Mouse (Mus musculus) liver, embryonic 14.5 days (tissue): ENCODE measurements around the gene Bhlhe40. TPM values are rescaled to one million over a fixed set of nuclear protein-coding genes. Genes with fewer than 3 reads are reported as not detected.

Experiments
- ATAC-seq: fragments of 200-750 bp; cut with Nextera tagmentation; 2 replicates; pipeline ENCODE4 v1.8.0; 2017; ENCODE audit warnings: moderate number of reproducible peaks, mild to moderate bottlenecking, moderate library complexity; ENCODE audit not compliant: insufficient read depth
- DNase-seq, 3 experiments: peaks; one replicate each; pipeline ENCODE4 v3.0.0-alpha.2; 2012 to 2013; ENCODE audit warnings: low read depth in 3 of 3, low spot score in 3 of 3
- H3K27ac ChIP-seq: fragments of 300-500 bp; sonication (generic); 2 replicates; pipeline ENCODE4 v1.5.1; 2014; ENCODE audit warnings: moderate library complexity, mild to moderate bottlenecking, control low read depth, inconsistent platforms
- H3K27me3 ChIP-seq: fragments of 300-500 bp; sonication (generic); 2 replicates; pipeline ENCODE4 v1.6.1; 2014; ENCODE audit warnings: mild to moderate bottlenecking, low read length, moderate library complexity; ENCODE audit not compliant: control insufficient read depth, insufficient read depth
- H3K36me3 ChIP-seq: fragments of 300-500 bp; sonication (generic); replicated peaks from 2 replicates; pipeline ENCODE4 v1.6.1; 2014; ENCODE audit warnings: low read depth; ENCODE audit not compliant: control insufficient read depth, insufficient read depth
- H3K4me1 ChIP-seq, 2 experiments: fragments of 200-500 bp in 1 of 2; fragments of 300-500 bp in 1 of 2; sonication (generic) in 1 of 2; replicated peaks; 2 replicates each; pipeline ENCODE4 v1.6.1; 2012 to 2014; ENCODE audit warnings: antibody characterized with exemption in 1 of 2, inconsistent platforms in 1 of 2, low read length in 1 of 2; ENCODE audit not compliant: control insufficient read depth in 2 of 2, insufficient read depth in 2 of 2
- H3K4me2 ChIP-seq: fragments of 300-500 bp; sonication (generic); 2 replicates; pipeline ENCODE4 v1.6.1; 2014; ENCODE audit warnings: low read depth, mild to moderate bottlenecking, control low read depth, moderate library complexity
- H3K4me3 ChIP-seq, 2 experiments: fragments of 200-500 bp in 1 of 2; fragments of 300-500 bp in 1 of 2; sonication (generic) in 1 of 2; 2 replicates each; pipeline ENCODE4 v1.5.1; 2012 to 2014; ENCODE audit warnings: low read depth in 2 of 2, low read length in 2 of 2, mild to moderate bottlenecking in 2 of 2, control low read depth in 1 of 2, inconsistent platforms in 1 of 2, moderate library complexity in 1 of 2; ENCODE audit not compliant: insufficient read depth in 1 of 2
- H3K9ac ChIP-seq: fragments of 300-500 bp; sonication (generic); replicated peaks from 2 replicates; pipeline ENCODE4 v1.6.1; 2014; ENCODE audit warnings: mild to moderate bottlenecking, control low read depth, moderate library complexity
- H3K9me3 ChIP-seq: fragments of 300-500 bp; sonication (generic); 2 replicates; pipeline ENCODE4 v1.6.1; 2016; ENCODE audit warnings: low read length, mixed read lengths; ENCODE audit not compliant: control insufficient read depth
- CTCF ChIP-seq: IDR thresholded peaks from 2 replicates; pipeline ENCODE4 v1.5.1; 2016; ENCODE audit warnings: antibody characterized with exemption, low read depth, control low read depth
- EP300 ChIP-seq: IDR thresholded peaks from 2 replicates; pipeline ENCODE4 v1.6.1; 2016; ENCODE audit warnings: antibody characterized with exemption, low read depth
- WGBS: fragments of 180-500 bp; shearing (Covaris S2); extraction: QIAGEN DNeasy Blood & Tissue Kit; methylation state at CpG from one replicate; pipeline ENCODE4 v1.1.7; 2014; ENCODE audit not compliant: insufficient replicate concordance; 5-methylcytosine and 5-hydroxymethylcytosine counted together
- polyA plus RNA-seq, 2 experiments: library from polyadenylated mRNA; depleted of rRNA in 1 of 2; stranded (reverse) in 1 of 2; unstranded in 1 of 2; fragments of >200 nt; fragmentation: Nextera tagmentation in 1 of 2; extraction: Ambion mirVana in 1 of 2; gene quantifications; 2 replicates each; pipeline versions ENCODE4 v1.2.1 to v1.2.3; 2012 to 2014

The Bhlhe40 gene
- polyA plus RNA-seq, 2 experiments, result 2.3 to 5.3 TPM

DNA sequence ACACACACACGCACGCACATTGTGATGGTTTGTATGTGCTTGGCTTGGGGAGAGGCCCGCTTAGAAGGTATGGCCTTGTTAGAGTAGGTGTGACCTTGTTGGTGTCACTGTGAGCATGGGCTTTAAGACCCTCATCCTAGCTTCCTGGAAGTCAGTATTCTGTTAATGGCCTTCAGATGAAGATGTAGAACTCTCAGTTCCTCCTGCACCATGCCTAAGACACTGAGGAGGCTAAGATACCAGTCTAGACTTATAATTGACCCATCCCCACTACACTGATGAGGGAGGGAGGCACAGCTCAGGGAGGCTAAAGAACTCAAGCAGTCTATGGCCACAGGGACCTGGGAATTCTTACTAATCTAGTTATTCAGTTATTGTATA, 36.4 kb downstream of the Bhlhe40 start:
- Histone ChIP-seq H3K4me1 (peaks cover 0 to 16% of the 10 kb centered on the region in 2 experiments; a peak in 2 of 4 replicates), H3K27me3 (no peaks in the 10 kb centered on the region), H3K27ac (no peak overlapping the region), H3K4me3 (no peak overlapping the region), H3K9ac (no peak overlapping the region), H3K4me2 (no peak overlapping the region), H3K9me3 (no peaks in the 10 kb centered on the region), H3K36me3 (no peaks in the 10 kb centered on the region)
- ATAC-seq (no peak), DNase-seq (no peak)
- TF ChIP-seq EP300, result no peak
- WGBS, result 76% methylated on average over 3 of the region's 3 CpGs

DNA sequence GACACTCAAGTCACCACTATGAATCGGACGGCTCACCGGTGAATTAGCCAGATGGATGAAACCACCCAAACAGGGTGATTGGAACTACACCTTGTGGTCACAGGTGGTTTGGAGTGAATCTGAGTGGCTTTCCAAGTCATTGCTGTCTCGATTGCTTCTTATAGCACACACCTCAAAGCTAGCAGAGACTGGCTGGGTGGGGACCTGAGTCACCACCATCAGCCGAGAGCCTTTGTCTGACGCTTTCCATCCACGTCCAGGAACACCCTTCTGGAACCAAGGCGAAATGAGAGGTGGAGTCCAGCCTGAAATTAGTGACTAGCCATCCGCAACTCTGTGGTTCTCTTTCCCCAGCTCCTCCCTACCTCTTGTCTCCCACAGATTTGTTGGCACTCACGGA, 36.9 kb downstream of the Bhlhe40 start:
- WGBS, result 73% methylated on average over 10 of the region's 10 CpGs
- H3K4me1 ChIP-seq, result peaks cover 0 to 16% of the 10 kb centered on the region in 2 experiments; a peak in 2 of 4 replicates
- no peak overlapping the region for H3K4me3 ChIP-seq
- ATAC-seq (no peak), DNase-seq (no peak)
- H3K27ac ChIP-seq, result no peak overlapping the region
- H3K9me3 ChIP-seq, result no peaks in the 10 kb centered on the region
- H3K9ac ChIP-seq, result no peak overlapping the region
- no peak overlapping the region for H3K4me2 ChIP-seq
- TF ChIP-seq EP300, result no peak
- H3K27me3 ChIP-seq, result no peaks in the 10 kb centered on the region
- H3K36me3 ChIP-seq, result no peaks in the 10 kb centered on the region

DNA sequence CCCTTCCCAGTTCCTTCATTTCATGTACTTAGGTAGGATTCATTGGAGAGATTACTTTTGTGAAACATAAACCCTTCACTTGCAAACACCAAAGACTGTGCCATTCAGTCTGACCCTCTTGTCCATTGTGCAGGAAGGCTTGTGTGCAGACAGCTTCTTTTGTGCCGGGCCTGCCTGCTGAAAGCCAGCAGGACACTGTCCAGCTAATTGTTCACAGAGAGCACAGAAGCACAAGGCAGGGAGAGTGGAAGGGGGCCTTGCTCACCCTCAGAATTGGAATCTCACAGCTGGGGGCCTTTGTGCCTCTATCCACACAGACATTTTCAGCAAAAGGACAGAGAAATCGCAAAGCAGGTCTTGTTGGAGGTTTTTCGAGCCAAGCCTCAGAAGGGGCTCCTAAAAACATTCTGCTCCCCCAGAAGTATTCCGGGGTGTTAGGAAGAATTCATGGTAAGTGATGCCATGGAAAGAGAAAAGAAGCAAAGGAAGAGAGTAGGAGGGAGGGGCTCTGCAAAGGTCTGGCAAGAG, 38.0 kb downstream of the Bhlhe40 start:
- Histone ChIP-seq H3K4me3 (no peak overlapping the region), H3K4me1 (peaks cover 0 to 16% of the 10 kb centered on the region in 2 experiments; a peak in 2 of 4 replicates), H3K36me3 (no peaks in the 10 kb centered on the region), H3K27ac (no peak overlapping the region), H3K4me2 (no peak overlapping the region), H3K27me3 (no peaks in the 10 kb centered on the region), H3K9me3 (no peaks in the 10 kb centered on the region), H3K9ac (no peak overlapping the region)
- ATAC-seq (no peak), DNase-seq (no peak)
- TF ChIP-seq EP300, result no peak
- TF ChIP-seq CTCF, result no peak
- WGBS, result 71% methylated on average over 4 of the region's 4 CpGs

DNA sequence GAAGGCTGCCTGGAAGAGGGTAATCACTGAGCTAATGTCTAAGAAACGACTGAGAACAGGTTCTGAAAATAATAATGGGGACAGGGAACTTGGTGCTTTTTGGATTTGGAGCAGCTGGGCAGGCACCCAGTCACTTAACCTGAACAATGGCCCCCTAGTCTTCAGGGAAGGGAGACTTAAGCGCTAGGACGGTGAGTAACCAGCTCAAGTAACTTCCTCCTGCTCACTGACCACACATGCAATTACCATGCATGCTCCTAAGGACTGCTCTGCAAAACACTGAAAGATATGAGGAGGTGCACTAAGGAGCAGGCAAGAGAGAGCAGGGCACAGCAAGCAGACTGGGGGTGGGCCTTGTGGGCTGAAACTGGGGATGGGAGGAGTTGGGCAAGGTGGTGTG, 39.2 kb downstream of the Bhlhe40 start:
- TF ChIP-seq CTCF (no peak), EP300 (no peak)
- H3K4me2 ChIP-seq, result no peak overlapping the region
- H3K36me3 ChIP-seq, result no peaks in the 10 kb centered on the region
- H3K9me3 ChIP-seq, result no peaks in the 10 kb centered on the region
- H3K9ac ChIP-seq, result no peak overlapping the region
- no peak for DNase-seq
- no peak overlapping the region for H3K4me3 ChIP-seq
- H3K4me1 ChIP-seq, result peaks cover 2 to 24% of the 10 kb centered on the region in 2 experiments; a peak in 3 of 4 replicates
- WGBS, result 29% methylated on average over 3 of the region's 3 CpGs
- no peaks in the 10 kb centered on the region for H3K27me3 ChIP-seq
- no peak for ATAC-seq
- no peak overlapping the region for H3K27ac ChIP-seq

DNA sequence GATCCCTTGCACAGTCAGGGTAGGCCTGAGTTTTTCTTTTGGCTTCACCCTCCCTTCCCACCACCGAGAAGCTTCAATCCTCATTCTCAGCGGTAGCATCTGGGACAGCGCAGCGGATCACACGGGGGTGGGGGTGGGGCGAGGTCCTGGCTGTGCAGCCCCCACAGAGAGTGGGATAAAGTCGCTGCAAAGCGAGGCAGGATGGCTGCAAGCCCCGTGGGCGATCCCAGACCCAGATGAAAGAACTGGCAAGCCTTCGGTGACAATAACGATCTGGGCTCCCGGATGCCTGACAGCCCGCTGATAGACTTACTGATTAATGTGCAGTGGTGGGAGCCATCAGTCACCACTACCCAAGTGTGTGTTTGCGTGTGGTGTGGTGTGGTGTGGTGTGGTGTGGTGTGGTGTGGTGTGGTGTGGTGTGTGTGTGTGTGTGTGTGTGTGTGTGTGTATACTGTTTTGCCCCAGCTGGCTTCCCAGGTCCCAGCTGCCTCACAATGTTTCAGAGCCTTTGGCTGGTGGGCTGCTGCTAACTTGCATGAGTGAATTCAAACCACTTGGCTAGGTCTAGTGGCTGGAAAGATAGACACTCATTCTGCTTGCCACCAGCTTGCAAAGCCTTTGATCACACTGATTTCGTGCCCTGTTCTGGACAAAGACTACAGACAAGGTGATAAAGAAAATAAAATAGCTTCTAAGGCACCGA, 40.4 kb downstream of the Bhlhe40 start:
- Histone ChIP-seq H3K9ac (no peak overlapping the region), H3K9me3 (no peaks in the 10 kb centered on the region), H3K36me3 (no peaks in the 10 kb centered on the region), H3K4me1 (peaks cover 2 to 23% of the 10 kb centered on the region in 2 experiments; a peak in 3 of 4 replicates), H3K4me3 (no peak overlapping the region), H3K27ac (no peak overlapping the region), H3K27me3 (no peaks in the 10 kb centered on the region), H3K4me2 (no peak overlapping the region)
- TF ChIP-seq EP300 (no peak), CTCF (no peak)
- 17% methylated on average over 17 of the region's 17 CpGs for WGBS
- DNase-seq (no peak), ATAC-seq (no peak)
